Mouse (Mus musculus) gastrocnemius, postnatal 10 days (tissue): Measurements from ENCODE around the gene Napb. TPM values are rescaled to one million over a fixed set of nuclear protein-coding genes. Genes with fewer than 3 reads are reported as not detected.
A peak's percentile ranks its signal among the peaks of the same experiment; 100 is the strongest.

Experiments used
- DNase-seq: peaks from one replicate; pipeline ENCODE4 v3.0.0; 2021; ENCODE audit warnings: mixed read lengths
- total RNA-seq, 2 experiments: library from RNA; stranded (reverse); gene quantifications; 2 replicates each; pipeline ENCODE4 v1.2.3; 2021

Gene Napb
- total RNA-seq, 2 experiments from 2014 or later: 4.0 to 7.8 TPM

DNA sequence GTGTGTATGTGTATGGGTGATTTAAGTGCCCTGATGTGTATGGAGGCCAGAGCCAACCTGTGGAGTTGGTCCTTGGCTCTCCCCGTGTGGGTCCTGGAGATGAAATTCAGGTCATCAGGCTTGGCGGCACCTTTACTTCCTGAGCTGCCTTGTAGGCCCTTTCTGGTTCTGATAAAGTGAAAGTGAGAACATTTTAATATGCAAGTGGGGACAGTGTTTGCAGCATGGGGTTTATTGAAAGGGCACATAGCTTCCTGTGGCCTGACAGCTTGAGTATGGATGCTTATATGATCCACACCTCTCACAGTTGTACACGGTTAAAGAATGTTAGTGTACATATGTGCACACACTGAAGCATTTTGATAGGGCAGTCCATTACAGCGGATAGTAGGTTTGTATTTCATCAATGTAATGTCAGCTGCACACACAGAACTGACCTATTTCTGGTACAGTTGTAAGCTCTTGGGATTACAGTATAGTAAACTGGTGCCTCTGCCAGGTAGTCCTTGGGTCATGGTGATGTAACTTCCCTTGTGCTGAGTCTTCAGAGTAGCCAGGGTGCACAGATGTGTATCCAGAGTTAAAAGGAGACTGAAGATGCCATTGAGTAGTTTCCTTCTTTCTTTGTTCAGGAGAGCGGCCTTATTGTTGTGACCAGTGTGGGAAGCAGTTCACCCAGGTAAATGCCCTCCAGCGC lies 42.7 kb downstream of the Napb start:
- DNase-seq: no peak

DNA sequence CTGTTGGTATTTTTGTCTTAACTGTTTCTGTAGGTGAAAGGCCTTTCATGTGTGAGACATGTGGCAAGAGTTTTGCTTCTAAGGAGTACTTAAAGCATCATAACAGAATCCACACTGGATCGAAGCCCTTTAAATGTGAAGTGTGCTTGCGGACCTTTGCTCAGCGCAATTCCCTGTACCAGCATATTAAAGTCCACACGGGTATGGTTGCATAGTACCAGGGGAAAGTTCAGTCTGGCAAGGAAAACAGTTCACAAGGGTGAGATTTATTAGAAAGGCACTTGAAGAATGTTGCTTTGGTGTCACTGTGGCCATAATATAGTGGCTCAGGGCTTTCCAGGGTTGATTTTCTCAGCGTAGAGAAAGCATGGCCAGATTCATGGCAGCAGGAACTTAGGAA lies 44.3 kb downstream of the Napb start:
- DNase-seq: no peak

DNA sequence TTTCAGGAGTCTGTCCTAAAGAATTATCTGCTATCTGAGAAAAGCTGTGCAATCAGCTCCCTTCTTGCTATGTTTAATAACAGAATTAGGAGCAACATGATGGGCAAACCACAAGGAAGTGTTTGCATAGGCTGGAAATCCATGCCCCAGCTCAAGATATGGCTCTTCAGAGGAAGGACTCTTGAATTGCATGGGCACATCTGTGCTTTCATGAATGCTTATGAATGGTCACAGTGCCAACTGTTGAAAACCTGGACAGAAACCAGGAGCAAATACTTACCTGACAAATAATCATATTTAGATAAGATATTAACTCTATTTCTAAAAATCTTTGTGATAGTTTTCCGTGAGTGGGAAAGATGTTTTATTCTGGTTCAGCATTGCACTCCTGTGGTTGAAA lies 45.4 kb downstream of the Napb start:
- DNase-seq: no peak

DNA sequence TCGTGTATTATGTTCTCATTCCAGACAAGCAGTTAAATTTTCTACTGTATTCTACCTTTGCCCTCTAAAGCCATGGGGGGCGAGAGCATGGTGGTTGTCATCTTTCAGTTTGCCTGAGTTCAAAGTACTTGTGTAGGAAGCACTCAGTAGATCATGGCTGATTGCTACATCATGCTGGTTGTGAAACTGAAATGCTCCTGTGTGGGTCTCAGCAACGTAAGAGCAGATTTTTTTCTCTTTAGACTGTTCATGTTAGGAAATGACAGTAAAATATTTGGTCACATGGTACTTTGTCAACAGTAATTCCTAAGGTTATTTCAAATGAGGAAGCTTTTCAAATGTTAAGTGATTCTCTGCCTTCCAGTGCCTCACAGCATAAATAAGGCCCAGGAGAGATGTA lies 46.6 kb downstream of the Napb start:
- no peak for DNase-seq

DNA sequence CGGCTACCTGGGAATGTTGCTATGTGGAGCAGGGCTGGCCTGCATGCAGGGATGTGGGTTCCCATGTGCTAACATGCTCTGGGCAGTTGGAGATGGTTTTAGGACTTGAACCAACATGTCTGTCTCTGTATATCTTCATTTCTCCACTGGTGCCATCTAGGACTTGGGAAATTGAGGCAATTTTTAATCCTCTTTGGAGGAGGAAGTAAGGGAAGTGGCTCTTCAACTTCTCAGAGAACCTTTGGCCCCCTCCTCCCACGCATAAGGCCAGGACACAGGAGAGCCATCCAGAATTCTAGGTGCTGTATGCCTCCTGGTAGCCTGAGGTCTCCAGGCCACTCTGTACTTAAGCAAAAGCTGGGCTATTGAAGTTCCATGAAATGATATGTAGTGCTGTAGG lies 47.3 kb downstream of the Napb start:
- DNase-seq: no peak

DNA sequence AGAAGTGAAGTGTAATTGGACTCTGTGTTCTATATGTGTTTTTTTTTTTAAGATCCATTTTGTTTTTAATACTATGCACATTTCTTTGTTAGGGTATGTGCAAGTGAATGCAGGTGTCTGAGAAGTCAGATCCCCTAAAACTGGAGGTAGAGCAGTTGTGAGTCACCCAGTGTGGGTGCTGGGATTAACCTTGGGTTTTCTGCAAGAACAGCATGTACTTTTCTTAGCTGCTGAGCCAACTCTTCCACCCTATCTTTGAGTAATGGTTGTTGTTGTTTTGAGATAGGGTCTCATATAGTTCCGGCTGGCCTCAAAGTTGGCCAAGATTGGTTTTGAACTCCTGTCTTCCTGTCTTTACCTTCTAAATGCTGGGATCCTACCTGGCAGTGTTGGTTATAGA lies 49.2 kb downstream of the Napb start:
- no peak for DNase-seq

DNA sequence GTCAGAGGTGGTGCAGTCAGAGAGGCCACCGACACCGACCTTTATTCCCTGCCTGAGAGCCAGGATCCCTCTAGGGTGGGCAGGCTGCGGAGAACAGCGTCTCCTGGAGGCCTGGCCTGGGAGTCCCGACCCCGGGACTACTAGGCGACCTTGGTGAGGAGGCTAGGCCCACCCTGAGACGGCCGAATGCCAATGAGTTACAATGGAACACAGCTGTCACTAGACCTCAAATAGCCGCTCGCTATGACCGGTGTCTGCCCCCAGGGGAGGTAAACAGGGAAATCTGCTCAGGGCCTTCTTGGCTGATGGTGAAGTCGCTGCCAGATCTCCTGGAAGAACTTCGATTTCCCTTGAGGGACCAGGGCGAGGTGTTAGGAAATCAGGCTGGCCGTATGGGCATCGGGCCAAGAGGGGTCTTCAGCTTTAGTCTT lies 50.8 kb downstream of the Napb start:
- peak; percentile 64 for DNase-seq

DNA sequence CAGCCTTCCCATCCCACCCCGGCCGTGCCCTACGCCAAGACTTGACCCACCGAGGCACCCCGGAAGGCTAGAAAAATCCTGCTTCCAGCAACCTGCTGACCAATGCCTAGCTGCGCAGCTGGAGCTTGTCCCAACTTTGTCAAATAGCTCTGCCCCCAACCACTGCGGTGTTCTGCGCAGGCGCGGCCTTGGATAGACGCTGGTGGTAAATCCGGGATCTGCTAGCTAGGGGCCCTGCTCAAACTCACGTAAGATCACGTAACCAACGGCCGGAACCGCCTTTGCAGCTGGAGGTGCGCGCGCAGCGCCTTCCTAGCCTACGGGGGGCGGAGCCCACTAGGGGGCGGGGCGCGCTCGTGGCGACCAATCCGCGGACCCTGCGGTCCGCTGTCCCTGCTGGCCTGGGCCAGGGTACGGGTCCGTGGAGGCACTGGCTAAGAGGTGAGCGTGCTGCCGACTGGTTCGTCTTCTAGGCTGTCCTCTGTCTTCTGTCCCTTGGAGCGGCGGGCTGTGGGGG lies 51.4 kb downstream of the Napb start, which contains the start of gene Gzf1:
TSS of gene Gzf1 (plus strand) at position 249 of the 517 bp plus-strand sequence.
- DNase-seq: peak; percentile 100

DNA sequence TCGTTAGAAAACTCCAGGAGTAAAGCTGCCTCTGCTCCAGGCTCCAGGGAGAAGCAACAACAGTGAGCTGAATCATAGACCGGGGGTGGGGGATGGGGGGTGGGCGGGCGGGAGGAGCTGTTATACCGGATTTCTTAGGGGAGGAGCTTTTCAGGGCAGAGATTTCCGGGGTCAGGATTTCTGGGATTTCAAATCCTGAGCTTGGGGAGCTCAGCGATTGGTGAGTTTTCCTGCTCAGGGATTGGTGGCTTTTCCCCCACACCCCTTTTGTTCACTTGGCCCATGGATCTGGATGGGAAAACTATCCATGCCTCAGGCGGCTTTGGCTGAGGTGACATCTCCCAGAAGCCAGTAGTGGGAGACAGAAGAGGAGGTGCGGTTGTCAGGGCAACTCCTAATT lies 52.9 kb downstream of the Napb start:
- DNase-seq: peak; percentile 15

DNA sequence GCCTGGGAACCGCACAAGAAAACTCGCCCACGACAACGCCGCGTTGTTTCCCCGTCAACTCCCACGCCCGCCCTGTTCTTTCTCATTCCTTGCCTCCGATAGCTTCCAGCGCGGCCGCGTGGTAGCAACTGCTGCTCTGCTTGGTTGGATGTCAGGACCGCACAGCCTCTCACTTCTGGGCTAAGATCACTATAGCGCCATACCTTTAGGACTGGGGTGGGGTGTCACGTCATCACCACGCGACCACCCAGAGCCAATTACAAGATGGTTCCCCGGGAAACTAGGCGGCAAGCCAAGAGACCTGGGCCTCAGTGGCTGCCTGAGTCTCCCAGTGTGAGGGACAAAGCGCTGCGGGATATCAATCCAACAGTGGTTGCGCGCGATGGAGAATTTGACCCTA lies 54.5 kb downstream of the Napb start:
- DNase-seq: peak; percentile 45

DNA sequence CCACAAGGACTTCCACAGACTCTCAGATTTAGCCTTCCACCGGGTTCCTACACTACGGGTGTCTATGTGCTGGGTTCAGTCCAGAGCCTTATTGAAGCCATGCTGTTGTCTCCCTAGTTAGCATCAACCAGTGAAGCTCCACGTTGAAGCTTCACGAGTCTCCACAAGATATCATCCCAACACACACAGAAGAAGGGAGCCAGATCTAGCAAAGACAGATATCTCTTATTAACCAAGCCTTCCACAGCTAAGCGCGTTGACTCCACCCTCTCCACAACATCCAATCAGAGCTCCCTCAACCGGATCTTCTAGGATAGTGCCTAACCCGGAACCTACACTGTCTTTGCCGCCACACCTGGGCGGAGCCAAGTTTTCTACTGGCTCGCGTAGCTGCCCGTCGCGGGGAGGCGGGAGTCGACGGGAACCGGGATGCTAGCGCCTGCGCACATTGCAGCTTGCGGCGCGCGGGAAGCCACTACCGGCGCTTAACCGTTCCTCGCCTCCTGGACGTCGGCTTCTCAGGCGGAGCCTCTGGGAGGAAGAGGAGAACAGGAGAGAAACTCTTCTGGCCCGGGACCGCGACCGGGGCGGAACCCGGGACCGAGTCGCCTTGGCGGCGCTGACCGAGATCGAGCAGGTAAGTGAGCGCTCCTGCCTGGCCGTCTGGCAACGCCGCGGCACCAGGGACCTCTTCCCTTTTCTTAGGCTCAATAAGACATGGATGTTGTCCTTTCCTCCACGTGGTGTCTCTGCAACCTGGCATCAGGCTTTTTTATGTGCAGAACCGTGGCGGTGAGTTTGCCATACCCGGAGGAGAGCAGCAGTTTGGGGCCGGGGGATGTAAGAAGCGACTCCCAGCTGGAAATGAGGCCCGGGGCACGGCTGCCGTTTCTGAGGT lies 59.8 kb downstream of the Napb start, which contains the start of gene Nxt1:
TSS of gene Nxt1 (plus strand) at position 403 of the 898 bp plus-strand sequence.
- DNase-seq: peak; percentile 99

DNA sequence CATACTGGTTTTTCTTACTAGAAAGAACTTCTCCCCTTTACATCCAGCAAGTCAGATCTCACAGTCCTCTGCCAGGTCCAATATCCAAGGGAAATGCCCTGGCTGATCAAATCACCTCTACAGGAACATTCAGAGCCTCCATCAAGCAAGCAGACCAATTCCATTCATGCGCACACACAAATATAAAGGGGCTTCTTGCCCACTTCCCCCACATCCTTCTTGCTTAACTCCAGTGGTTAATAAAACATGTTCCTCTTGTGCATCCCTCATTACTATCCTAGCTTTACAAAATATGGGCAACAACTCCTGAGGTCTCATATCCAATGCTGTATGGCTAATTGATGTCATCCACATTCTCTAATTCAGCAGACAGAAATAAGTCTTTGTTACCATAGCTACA lies 68.8 kb downstream of the Napb start:
- DNase-seq: no peak

DNA sequence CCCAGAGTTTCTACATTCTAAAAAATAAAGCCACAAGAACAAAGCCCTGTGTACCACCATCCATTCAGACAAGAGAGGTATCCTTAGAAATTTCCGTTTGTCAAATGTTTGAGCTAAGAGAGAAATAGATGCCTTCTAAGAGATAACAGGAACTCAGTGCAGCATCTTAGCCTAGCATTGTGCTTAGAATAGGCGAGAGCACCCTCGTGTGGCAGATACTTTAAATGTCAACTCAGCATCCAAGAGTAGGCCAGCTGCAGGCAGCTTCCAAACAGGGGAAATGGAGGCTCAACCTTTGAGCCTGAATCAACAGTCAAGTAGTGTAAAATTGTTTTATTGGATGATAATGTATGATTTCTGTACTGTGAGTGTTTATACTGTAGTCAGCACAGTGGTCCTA lies 77.3 kb downstream of the Napb start:
- DNase-seq: peak; percentile 54

DNA sequence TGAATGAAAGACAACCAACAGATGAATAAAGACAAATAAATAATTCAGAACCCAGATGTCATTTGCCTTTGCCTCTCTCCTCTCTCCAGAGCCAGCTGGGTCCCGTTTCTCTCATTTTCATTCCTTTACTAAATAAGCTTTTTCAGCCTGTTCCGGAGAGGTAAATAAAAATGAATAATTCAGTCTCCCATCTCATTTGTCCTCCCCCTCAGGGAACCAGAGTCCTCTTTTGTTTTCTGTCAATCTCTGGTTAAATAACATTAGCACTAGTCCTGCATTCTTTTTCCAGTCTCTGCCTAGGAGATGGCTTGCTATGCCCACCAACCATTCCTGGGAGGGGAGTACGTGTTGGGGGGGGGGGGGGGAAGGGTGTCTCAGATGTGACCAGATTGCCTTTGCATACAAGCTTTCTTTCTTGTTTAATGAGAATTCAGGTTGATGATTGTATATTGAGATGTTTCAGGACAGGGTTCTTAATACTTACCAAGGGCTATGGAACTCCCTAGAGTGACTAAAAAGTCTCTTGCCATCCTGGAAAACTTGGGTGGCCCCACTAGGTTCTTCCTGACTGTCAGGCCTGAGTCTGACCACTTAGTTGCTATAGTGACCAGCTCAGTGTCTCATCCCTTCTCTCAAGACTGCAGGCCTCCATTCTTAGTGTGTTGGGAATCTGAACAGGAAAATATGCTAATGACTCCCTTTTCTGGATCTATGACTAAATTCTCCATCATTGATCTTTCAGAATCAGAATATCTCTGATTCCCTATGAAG lies 81.5 kb downstream of the Napb start:
- DNase-seq: no peak

DNA sequence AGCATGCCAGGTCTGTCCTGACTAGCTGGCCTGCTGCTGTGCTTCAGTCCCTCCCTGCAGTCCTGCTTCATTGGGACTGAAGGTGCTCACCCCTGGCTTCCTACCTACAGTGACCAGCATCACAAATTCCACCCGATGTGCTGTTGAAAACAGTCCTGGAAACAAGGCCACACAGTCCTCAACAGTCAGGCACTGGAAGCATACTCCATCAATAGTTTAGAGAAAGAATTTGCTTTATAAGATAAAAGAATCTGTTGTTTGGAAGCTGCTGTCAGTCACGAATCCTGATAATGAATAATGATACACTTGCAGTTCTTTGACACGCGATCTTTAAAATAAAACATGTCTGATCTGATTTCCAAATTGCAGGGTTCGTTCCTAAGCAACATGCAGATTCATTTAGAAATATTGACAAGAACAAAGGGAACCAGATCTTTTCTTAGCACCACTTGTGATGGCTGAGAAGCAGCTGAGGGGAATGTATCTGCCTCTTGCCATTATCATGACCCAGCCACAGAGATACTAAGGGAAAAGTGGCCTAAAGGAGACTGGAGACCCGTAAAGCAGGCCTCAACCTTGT lies 87.8 kb downstream of the Napb start:
- no peak for DNase-seq

Other genes starting within 250 kb of the Napb start
- 10 to 100 TPM in 1 of 2 experiments, 1 to 10 TPM in 1; 7.3 to 11.6 TPM for gene Nxt1, start 59.9 kb downstream of the Napb start, total RNA-seq
- 10 to 100 TPM; 13.0 to 13.6 TPM for gene Gzf1, start 51.4 kb downstream of the Napb start, total RNA-seq
- not detected for gene Cstl1, start 17.9 kb upstream of the Napb start, total RNA-seq
- gene Cst11, start 39.0 kb upstream of the Napb start, total RNA-seq: not detected
- gene 8030411F24Rik, start 49.5 kb upstream of the Napb start, total RNA-seq: not detected
- not detected for gene Cst12, start 56.9 kb upstream of the Napb start, total RNA-seq
- gene Cst8, start 66.3 kb upstream of the Napb start, total RNA-seq: not detected
- gene Cst13, start 87.6 kb upstream of the Napb start, total RNA-seq: not detected
- not detected for gene Cst9, start 102.7 kb upstream of the Napb start, total RNA-seq
- gene 9230104L09Rik, start 132.6 kb upstream of the Napb start, total RNA-seq: 1 to 10 TPM; 1.5 to 1.6 TPM
- gene Cst3, start 143.2 kb upstream of the Napb start, total RNA-seq: 100 to 1,000 TPM; 442 to 445 TPM